Mouse (Mus musculus): ENCODE data around the gene Asap3.

Gene Asap3

DNA sequence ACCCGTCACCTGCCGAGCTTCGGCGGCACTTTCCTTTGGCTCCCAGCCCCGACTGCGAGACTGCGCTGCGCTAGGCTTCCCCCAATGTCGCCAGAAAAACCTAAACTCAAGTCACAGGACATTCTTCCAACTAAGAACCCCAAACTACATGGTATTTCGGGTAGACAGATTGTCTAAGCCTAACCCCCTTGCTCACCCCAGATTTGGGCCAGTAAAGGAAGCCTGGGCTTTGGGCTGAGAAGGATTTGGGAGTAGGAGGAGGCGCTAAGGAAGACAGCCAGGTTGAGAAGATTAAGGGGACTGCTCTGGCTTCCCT, 43.1 kb downstream of the Asap3 start:
- intact Hi-C loops (cut with DNase I), result no loop called here

DNA sequence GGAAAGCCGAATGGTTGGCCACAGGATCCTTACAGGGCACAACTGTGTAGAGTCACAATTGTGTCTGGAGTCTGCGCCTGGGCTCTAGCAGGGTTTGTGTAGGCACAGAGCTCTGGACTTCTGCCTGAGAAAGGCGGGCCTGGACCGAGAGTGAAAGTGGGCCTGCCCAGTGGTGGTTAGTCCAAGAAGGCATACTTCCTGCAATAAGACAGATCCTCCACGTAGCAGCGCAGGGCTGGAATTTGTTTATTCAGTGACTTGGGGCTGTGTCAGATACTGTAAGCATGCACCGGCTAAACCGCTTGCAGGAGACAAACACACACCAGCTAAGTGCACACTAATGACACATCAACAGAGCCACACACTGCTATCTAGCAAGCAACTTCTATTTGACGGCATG, 43.6 kb downstream of the Asap3 start:
- intact Hi-C loops (cut with DNase I), result no loop called here

DNA sequence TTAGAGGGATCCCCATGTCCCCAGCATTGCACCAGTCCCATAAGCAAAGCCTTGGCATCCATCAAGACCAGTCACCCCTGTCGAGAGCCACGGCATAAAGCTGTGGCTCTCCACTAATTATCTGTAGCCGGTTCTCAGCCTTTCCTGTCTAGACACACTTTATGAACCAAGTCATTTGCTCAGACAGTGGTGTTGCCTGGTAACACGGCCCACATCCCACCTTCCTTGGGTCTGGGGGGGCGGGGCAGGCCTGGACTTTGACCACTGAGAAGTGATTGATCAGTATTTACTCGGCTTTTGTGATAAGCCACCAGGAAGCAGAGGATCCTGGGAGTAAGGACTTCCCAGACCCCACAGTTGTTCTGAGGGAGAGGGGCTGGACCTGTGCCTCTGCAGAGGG, 49.8 kb downstream of the Asap3 start:
- intact Hi-C loops (cut with DNase I), result loop anchor here (5.0 kb wide), 1 partner anchor 66 kb away; no protein-coding TSS in a partner anchor

DNA sequence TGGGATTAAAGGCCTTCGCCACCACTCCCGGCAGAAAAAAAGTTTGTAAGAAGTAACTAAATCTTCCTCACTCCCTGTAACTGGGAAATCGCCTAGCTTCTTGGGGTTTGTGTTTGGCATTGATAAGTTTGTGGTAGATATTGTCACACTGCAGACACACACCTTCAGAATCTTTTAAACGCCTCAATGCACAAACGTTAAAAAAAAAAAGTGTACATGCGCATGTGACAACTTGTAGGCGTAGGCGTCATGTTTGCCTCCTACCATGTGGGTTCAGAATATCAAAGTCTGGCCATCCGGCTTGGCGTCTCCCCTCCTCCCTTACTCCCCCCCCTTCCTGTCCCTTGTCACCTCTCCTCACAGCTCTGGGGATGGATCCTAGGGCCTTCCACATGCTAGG, 50.5 kb downstream of the Asap3 start:
- intact Hi-C loops (cut with DNase I), result loop anchor here (5.0 kb wide), 1 partner anchor 66 kb away; no protein-coding TSS in a partner anchor

DNA sequence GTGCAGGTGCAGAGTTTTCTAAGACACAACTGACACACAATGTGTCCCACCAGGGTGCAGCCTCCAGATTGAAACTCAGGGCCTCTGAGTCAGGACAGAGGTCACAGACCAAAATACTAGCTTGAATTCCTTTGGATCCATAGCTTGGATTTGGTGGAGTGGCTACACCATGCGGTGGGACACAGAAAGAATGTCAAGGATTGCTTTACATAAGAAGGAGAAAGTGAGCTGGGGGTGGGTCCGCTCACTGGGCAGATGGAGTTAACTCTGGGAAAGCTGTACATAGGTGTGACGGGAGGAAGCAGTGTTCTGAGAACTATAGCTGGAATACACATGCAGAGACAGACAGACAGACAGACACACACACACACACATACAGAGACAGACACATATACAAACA, 53.8 kb downstream of the Asap3 start:
- intact Hi-C loops (cut with DNase I), result loop anchor here (5.0 kb wide), 1 partner anchor 62 kb away; no protein-coding TSS in a partner anchor

DNA sequence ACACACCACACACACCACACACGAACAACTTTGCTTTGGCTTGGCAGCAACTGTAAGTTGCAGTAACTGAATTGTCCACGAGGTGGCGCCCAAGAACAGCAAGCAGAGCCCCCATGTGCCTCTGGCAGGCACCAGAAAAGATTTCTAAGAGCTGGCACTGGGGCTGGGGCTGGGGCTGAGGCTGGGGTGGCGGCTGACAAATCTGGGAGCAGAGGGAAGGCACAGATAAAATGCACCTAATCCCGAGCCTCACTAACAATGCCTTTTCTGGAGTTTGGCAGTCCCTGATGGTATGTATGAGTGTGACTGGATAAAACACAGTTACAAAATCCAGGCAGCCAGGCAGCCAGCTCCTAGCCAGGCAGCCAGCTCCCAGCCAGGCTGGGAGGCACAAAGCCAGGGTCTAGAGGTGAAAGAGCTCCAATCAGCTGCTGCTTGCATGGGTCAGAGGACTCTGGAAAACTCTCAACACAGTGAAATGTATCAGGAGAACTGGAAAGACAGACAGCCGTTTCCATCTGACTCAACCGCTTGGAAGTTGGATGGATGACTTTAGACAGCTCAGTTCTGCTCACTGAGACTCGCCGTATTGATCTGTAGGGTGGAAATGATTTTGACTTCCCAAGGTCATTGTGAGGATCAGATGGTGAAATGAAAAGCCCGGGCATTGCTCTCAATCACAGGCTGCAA, 54.5 kb downstream of the Asap3 start:
- intact Hi-C loops (cut with DNase I), result no loop called here

DNA sequence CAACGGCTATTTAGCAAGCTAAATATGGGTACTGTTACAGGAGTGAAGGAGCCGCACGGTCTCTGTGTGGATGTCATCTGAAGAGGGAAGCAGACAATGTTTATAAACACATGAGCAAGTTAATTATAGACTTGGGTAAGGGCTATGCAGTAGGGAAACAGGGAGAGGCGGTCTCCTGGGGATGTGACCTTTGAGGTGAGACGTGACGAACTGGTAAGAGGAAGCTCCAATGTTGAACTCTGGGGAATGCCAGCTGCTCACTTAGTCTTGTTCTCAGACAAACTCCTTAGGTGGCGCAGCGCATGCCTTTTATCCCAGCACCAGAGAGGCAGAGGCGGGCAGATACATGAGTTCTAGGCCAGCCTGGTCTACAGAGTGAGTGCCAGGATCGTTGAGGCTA, 55.7 kb downstream of the Asap3 start:
- intact Hi-C loops (cut with DNase I), result no loop called here

DNA sequence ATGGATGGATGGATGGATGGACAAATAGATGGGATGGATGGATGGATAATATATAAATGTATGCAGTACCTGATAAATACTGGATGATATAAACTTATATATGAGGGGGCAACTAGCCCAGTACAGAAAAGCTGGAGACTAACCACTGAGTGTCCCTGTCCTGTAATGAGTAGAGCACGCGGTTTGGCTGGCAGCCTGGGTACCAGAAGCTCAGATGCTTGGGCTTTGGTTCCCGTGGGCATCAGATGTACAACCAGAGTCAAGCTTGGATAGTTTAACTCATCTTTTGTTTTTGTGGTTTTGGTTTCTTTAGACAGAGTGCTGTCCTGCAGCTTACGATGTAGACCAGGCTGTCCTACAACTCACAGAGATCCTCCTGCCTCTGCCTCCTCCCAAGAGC, 57.4 kb downstream of the Asap3 start:
- intact Hi-C loops (cut with DNase I), result no loop called here

DNA sequence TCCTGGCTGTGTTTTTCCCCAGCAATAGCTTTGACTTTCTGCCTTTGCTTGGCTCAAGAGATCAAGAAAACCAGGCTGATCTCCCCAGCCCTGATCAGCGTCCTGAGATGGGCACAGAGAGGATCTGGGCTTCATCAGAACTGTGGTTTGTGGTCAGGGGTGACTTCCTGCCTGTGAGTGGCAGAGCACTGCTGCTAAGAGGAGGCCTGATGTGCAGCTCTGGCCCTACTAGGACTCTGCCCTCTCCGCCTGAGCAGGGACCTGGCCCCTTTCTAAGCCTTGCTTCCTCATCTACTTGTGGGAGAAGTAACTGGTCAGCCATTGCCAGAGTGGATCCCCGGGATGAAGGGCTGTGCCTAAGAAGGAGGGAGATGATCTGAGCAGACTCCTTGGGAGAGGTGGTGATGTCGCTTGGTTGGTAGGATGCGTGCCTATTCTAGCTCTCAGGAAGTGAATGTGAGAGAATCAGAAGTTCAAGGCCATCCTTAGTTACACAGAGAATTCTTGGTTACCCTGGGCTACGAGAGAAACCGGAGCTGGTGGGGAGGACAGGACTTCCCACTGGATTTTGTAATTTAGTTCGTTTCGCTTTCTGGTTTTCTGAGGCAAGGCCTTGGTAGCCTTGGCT, 60.7 kb downstream of the Asap3 start:
- intact Hi-C loops (cut with DNase I), result no loop called here

DNA sequence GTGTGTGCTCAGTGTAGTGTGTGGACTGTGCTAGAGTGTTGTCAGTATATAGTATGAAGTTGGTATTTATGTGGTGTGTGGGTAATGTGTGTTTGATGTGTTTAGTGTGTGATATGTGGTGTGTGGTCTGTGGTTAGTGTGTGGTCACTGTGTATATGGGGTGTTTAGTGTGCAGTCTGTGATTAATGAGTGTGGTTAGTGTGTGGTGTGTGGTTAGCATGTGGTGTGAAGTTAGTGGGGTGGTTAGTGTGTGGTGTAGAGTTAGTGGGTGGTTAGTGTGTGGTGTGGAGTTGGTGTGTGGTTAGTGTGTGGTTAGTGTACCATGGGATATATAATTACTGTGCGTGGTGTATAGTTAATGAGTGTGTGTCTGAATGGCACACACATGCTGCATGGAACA, 62.7 kb downstream of the Asap3 start:
- intact Hi-C loops (cut with DNase I), result no loop called here

DNA sequence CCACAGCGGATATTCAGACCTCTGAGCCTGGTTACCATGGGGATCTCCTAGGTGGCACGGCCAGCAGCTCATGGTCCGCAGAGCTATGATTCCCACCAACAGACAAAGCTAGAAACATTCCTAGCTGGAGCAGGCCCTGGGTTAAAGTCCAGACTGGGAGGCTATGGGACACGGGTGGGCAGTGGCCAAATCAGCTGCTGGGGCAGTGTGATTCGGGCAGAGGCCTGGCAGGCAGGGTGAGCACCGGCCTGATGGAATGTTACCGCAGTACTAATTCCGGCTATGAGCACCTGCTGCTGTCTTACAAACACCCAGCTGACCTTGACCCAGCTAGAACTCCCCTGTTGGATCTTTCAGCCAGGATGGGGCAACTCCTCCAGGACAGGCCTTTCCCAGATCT, 64.5 kb downstream of the Asap3 start:
- intact Hi-C loops (cut with DNase I), result no loop called here

DNA sequence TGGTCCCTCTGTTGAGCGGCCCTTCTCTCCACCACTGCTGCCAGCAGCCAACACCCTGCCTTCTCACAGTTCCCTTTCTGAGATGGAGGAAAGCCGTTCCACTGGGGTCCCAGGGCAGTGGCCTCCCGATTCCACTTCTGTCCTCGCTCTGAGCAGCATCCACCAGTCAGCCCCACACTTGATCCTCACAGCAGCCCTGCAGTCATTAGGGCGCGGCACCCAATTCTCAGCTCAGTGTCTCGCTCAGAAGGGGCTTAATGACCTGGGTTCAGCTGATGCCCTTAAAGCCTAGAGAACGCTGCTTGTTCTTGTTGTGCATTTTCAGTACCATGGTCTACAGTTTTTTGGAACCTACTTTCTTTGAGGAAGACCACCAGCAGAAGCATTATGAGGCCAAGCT, 74.9 kb downstream of the Asap3 start:
- intact Hi-C loops (cut with DNase I), result loop anchor here (10.0 kb wide), 1 partner anchor 296 kb away; the partner anchor contains the start of gene Pithd1

DNA sequence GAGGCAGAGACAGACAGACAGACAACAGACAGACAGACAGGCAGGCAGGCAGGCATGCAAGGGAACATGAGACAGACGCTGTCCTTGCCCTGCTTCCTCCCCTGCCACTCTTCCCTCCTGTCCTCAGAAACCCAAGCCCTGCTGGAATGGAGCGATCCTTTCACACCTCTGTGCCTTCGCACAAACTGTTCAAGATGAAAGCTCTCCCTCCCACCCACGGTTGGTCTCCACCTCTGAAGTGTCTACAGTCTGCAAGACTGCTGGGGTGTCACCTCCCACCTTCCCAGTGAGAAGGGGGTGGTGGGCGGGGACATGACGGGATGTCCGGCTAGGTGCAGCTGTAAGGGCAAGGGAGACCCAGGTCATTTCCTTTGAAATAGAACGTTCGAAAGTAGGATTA, 75.4 kb downstream of the Asap3 start:
- intact Hi-C loops (cut with DNase I), result loop anchor here (10.0 kb wide), 1 partner anchor 297 kb away; the partner anchor contains the start of gene Pithd1

DNA sequence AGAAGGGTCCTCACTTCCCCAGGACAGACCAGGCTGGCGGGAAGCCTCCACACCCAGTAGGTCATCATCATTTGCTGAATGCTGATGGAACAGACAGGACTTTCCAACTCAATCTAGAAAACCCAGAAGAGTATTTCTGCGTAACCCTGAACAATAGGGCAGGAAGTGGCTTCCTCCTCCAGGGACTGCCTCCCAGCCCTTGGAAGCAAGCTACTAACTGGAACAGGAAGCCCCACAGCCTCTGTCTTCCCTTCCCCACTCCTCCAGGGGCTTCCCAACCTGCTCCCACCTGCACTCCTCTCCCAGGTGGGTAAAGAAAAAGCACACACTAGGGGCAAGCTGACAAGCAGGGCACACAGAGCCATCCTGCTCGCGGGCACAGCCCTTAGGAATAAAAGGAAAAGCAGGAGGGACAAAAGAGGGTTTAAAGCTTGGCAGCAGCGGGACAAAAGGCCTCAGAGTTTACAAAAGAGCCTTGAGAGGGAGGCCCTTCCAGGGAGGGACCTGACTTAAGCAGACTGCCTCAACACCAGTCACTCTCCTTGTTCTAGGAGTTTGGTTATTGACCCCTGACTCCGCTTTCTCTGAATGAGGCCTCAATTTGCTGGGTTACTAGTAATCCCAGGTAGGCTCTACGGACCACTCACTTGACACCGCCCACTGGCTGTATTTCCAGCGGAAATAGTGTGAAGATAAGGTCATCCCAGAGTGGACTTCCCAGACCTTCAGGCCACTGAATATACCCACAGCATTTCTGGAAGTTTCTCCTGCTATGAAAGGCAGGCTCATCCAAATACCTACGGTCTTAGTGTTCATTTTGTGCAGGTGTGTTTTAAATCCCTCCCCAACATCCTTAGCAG, 76.7 kb downstream of the Asap3 start:
- intact Hi-C loops (cut with DNase I), result loop anchor here (10.0 kb wide), 1 partner anchor 298 kb away; the partner anchor contains the start of gene Pithd1

DNA sequence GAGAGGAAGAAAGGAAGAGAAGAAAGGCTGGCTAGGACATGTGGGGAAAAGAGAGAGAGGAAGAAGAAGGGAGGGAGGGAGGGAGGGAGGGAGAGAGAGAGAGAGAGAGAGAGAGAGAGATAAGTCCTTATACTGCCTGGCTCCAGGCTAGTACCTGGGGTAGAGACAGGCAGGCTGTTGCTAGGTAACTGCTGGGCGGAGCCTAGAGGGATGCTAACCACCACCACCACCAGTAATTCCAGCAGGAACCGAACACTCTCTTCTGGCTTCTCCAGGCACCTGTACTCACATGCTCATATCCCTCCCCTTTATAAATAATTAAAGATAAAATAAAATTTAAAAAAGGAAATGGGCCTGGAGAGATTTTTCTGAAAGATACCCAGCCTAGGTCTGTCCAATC, 77.6 kb downstream of the Asap3 start:
- intact Hi-C loops (cut with DNase I), result loop anchor here (10.0 kb wide), 1 partner anchor 299 kb away; the partner anchor contains the start of gene Pithd1

DNA sequence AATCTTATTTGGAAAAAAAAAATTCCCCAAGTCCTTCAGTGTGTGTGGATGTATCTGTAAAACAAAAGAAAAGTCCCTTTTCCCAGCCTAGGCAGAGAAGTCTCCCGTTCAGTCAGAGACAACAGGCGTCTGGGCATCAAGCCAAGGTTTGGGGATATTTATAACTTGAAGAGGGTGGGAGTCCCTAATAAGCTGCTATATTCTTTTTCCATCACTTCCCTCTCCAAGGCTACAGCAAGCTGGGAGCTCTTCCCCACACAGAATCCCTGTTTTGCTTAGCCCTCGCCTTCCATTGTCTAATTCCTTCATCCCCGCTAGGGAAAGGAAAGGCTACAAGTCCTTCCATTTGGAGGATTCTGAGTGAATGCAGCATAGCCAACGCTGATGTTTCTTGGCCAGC, 78.3 kb downstream of the Asap3 start, which contains the start of gene Zfp46:
Gene Zfp46 (plus strand): TSS at position 229 of the 400 bp plus-strand sequence.
- intact Hi-C loops (cut with DNase I), result loop anchor here (10.0 kb wide), 1 partner anchor 300 kb away; the partner anchor contains the start of gene Pithd1

DNA sequence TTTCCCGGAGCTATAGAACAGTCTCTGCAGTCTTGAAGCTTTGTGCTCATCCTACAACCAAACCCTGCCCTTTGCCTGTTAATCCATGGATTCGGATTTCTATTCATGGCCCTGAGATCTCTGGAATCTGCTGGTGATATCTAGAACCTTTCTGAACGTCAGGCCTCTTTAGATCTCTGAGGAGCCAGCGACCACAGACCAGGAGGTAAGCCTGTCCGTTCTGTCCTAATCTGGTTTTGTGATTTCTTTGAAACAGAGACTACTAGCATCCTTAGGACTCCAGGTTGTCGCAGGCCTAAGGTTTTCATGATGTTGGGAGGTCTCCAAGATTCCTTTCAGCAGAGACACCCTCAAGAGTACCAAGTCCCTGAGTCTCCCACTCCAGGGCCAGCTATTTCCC, 78.7 kb downstream of the Asap3 start:
- intact Hi-C loops (cut with DNase I), result loop anchor here (10.0 kb wide), 1 partner anchor 300 kb away; the partner anchor contains the start of gene Pithd1

DNA sequence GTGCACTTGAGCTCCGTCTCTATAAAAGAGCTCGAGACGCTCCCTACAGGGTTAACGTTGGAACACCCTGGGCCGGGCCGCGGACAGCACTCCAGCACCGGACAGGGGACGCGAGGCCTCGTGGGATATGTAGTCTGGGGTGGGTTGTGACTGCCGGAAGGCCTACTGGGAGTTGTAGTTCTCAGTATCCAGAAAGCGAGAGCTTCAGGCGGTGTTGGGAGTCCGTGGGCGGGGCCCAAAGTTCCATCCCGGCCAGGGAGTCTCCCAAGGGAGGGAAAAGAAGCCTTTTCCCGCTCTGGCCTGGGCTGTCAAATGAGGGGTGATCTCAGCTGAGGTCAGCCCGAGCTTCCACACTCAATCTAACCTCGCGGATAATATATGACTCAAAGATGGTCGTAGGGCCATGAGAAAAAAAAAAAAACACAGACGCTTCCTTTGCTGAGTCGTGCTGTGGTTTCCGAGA, 79.2 kb downstream of the Asap3 start:
- intact Hi-C loops (cut with DNase I), result loop anchor here (10.0 kb wide), 1 partner anchor 301 kb away; the partner anchor contains the start of gene Pithd1

DNA sequence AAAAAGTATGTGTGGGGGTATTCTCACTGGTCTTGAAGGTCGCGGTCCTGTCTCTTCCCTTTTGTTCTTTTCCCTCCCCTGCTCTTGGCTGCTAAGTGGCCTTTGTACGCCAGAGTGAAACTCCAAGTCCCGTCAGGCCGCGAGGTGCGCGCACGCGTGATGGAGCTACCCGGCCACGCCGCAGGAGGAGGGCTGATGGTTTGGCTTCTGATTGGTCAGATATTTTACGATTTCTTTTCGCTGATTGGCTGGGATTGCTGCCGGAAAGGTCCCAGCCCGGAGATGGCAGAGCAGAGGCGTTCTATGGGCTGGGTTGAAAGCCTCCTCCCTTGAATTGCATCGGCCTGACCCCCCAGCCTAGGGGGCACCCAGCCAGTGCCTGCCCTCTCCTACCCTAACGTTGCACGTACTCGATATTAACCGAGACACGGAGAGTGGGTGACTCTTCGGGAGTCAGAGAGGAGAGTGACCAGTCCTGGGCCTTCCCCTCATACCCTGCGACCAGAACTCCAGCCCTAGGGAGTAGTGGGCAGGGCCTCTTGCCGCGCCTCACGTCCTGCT, 79.7 kb downstream of the Asap3 start:
- intact Hi-C loops (cut with DNase I), result loop anchor here (10.0 kb wide), 1 partner anchor 301 kb away; the partner anchor contains the start of gene Pithd1

DNA sequence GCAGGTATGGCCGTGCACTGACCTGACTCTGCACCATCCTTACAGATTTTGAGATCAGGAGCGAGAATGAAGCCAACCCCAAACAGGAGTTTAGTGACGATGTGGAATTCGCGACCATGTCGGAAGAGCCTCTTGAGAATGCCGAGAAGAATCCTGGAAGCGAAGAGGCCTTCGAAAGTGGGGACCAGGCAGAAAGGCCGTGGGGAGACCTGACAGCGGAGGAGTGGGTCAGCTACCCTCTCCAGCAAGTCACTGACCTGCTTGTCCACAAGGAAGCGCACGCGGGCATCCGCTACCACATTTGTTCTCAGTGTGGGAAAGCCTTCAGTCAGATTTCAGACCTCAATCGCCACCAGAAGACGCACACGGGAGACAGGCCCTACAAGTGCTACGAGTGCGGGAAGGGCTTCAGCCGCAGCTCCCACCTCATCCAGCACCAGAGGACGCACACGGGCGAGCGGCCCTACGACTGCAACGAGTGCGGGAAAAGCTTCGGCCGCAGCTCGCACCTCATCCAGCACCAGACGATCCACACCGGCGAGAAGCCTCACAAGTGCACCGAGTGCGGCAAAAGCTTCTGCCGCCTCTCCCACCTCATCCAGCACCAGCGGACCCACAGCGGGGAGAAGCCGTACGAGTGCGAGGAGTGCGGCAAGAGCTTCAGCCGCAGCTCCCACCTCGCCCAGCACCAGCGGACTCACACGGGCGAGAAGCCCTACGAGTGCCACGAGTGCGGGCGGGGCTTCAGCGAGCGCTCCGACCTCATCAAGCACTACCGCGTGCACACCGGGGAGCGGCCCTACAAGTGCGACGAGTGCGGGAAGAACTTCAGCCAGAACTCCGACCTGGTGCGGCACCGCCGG, 84.0 kb downstream of the Asap3 start:
- intact Hi-C loops (cut with DNase I), result loop anchor here (10.0 kb wide), 1 partner anchor 305 kb away; the partner anchor contains the start of gene Pithd1
